Mouse (Mus musculus): Measurements from ENCODE around the gene Cfap299. TPM values are rescaled to one million over a fixed set of nuclear protein-coding genes. Genes with fewer than 3 reads are reported as not detected.

Cfap299 gene
- polyA plus RNA-seq, 1 experiment, result 0.82 TPM

DNA sequence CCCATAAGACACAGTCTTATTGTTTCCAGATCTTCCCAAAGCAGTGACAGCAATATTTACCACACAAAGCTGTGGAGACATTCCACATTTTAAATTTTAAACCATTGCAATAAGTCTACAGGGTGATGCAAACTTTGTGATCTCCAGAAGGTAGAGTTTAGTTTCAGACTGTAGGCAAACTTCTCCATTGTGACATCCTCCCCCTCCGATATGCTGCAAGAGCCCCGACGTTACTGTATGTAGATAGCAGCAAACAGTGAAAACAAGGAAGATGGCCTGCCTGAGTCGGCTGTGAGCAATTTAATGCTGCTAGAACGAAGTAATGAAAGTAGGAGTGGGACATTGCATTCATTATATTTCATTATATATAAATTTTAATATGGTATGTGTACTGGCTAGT lies 359.1 kb downstream of the Cfap299 start:
- TF ChIP-seq POLR2A (IDR thresholded peaks at IDR 0.05; ENCODE audit: borderline replicate concordance, extremely low read depth, insufficient read depth, insufficient read length, poor library complexity, severe bottlenecking), result no peak
- TF ChIP-seq CTCF (IDR thresholded peaks at IDR 0.05; ENCODE audit: borderline replicate concordance, extremely low read depth, insufficient read depth, insufficient read length), result no peak
- DNase-seq (ENCODE audit: low read depth), result no peak

GRCm38 (mm10) chr5:98692070-98692469 lies 363.0 kb downstream of the Cfap299 start:
- no peak for TF ChIP-seq CTCF (IDR thresholded peaks at IDR 0.05; ENCODE audit: borderline replicate concordance, extremely low read depth, insufficient read depth, insufficient read length)
- TF ChIP-seq POLR2A (IDR thresholded peaks at IDR 0.05; ENCODE audit: borderline replicate concordance, extremely low read depth, insufficient read depth, insufficient read length, poor library complexity, severe bottlenecking), result no peak
- no peak for DNase-seq (ENCODE audit: low read depth)

GRCm38 (mm10) chr5:98696336-98696735 lies 367.2 kb downstream of the Cfap299 start:
- DNase-seq (ENCODE audit: low read depth), result peak; percentile 68
- TF ChIP-seq POLR2A (IDR thresholded peaks at IDR 0.05; ENCODE audit: borderline replicate concordance, extremely low read depth, insufficient read depth, insufficient read length, poor library complexity, severe bottlenecking) (no peak), CTCF (IDR thresholded peaks at IDR 0.05; ENCODE audit: borderline replicate concordance, extremely low read depth, insufficient read depth, insufficient read length) (no peak)

- TF ChIP-seq CTCF (IDR thresholded peaks at IDR 0.05; ENCODE audit: borderline replicate concordance, extremely low read depth, insufficient read depth, insufficient read length) (no peak), POLR2A (IDR thresholded peaks at IDR 0.05; ENCODE audit: borderline replicate concordance, extremely low read depth, insufficient read depth, insufficient read length, poor library complexity, severe bottlenecking) (no peak)
These were observed 374.9 kb downstream of the Cfap299 start for GRCm38 (mm10) chr5:98703963-98704362.

DNA sequence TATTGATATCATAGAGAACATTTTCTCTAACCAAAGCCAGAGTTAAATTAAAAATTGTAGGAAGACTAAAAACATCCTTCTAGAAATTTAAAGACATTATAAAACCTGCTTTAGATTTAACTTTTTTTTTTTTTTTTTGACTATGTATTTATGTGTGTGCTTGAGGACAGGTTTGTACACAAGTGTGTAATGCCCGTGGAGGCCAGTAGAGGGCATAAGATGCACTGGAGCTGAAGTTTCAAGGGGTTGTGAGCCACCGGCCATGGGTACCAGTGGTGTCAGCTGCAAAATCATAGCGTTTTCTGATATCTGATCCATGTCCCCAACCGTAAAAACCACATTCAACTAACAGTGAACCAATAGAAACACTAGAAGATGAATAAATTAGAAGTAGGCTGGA lies 377.5 kb downstream of the Cfap299 start:
- TF ChIP-seq POLR2A (IDR thresholded peaks at IDR 0.05; ENCODE audit: borderline replicate concordance, extremely low read depth, insufficient read depth, insufficient read length, poor library complexity, severe bottlenecking) (no peak), CTCF (IDR thresholded peaks at IDR 0.05; ENCODE audit: borderline replicate concordance, extremely low read depth, insufficient read depth, insufficient read length) (peak; percentile 40)
- no peak for DNase-seq (ENCODE audit: low read depth)

More at GRCm38 (mm10) chr5:98703963-98704362, 374.9 kb downstream of the Cfap299 start:
- no peak for DNase-seq (ENCODE audit: low read depth)

- DNase-seq (ENCODE audit: low read depth), result peak; percentile 58
- TF ChIP-seq POLR2A (IDR thresholded peaks at IDR 0.05; ENCODE audit: borderline replicate concordance, extremely low read depth, insufficient read depth, insufficient read length, poor library complexity, severe bottlenecking) (no peak), CTCF (IDR thresholded peaks at IDR 0.05; ENCODE audit: borderline replicate concordance, extremely low read depth, insufficient read depth, insufficient read length) (no peak)
These were observed 386.3 kb downstream of the Cfap299 start for GRCm38 (mm10) chr5:98715392-98715791.

DNA sequence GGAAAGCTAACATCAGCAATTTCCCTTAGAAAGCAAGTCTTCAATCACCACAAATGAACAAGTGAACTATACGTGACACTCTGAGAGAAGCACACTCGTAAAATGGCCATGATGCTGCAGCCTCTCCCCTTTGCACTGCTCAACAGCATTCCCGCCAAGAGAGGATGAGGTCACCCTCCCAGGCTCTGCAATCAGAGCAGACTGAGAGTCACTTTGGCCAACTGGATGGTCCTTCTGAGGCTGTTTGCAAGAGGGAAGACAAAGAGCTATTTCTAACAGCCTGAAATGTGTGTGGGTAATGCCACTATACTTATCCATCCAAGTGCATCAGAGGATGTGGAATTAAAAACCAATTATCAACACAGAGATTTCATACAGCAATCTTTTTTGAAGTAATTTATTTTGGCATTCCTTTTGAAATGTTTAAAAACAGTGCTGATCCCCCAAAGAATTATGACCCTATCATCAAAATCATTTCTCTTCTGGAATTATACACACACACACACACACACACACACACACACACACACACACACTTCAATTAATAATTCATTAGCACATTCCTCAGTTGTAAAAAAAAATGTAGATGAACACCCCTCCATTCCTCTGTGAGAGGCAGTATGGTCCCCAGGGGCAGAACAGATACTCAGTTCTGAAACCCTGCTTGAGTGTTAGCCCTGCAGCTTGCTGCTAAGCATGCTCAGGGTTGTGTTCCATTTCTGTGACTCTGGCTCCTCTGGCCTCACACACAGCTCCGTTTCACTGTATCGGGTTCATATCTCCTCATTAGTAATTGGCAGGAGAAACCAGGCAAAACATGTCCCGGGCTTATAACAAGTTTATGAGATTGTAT lies 403.3 kb downstream of the Cfap299 start:
- DNase-seq (ENCODE audit: low read depth), result peak; percentile 81
- no peak for TF ChIP-seq POLR2A (IDR thresholded peaks at IDR 0.05; ENCODE audit: borderline replicate concordance, extremely low read depth, insufficient read depth, insufficient read length, poor library complexity, severe bottlenecking)
- TF ChIP-seq CTCF (IDR thresholded peaks at IDR 0.05; ENCODE audit: borderline replicate concordance, extremely low read depth, insufficient read depth, insufficient read length), result no peak

GRCm38 (mm10) chr5:98733010-98733399 lies 403.9 kb downstream of the Cfap299 start:
- no peak for TF ChIP-seq POLR2A (IDR thresholded peaks at IDR 0.05; ENCODE audit: borderline replicate concordance, extremely low read depth, insufficient read depth, insufficient read length, poor library complexity, severe bottlenecking)
- TF ChIP-seq CTCF (IDR thresholded peaks at IDR 0.05; ENCODE audit: borderline replicate concordance, extremely low read depth, insufficient read depth, insufficient read length), result no peak
- DNase-seq (ENCODE audit: low read depth), result peak; percentile 1

DNA sequence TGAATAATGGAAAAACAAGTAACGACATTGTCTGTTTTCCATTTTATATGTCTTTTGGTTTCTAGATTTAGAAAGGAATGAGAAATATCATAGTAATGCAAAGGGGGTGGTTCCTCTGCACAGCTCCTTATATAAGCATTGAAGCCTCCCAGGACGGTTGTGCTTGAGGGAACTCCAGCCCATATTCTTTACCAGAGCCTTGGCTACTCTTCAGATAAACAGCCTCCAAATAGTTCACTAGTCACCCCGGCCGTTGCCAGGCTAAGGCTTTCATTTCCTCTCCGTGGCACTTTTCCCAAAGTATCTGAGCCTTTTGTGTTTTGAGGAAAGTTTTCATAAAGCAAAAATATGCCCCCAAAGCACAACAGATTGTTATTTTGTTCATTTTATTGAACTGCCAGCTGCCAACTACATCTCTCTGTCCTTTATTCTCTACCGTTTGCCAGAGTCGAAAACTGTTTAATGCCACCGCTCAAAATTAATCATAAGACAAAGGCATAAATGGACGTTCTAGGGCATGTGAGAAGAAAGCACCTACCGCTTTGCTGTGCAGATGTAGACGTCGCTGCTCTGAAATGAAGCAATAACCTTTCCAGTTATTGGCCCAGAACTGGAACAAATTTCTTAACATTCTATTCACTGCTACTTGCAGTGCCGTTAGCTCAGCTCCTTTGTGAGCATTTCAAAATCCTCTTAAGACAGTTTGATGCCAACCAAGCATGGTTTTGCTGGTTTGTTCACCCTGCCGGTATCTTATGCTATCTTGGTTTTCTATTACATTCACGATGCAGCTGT lies 433.0 kb downstream of the Cfap299 start:
- DNase-seq (ENCODE audit: low read depth), result peak; percentile 50

GRCm38 (mm10) chr5:98778588-98778987 lies 449.5 kb downstream of the Cfap299 start:
- peak; percentile 61 for DNase-seq (ENCODE audit: low read depth)
- TF ChIP-seq CTCF (IDR thresholded peaks at IDR 0.05; ENCODE audit: borderline replicate concordance, extremely low read depth, insufficient read depth, insufficient read length), result no peak

More for the DNA sequence above, 433.0 kb downstream of the Cfap299 start:
- TF ChIP-seq CTCF (IDR thresholded peaks at IDR 0.05; ENCODE audit: borderline replicate concordance, extremely low read depth, insufficient read depth, insufficient read length), result no peak
- TF ChIP-seq POLR2A (IDR thresholded peaks at IDR 0.05; ENCODE audit: borderline replicate concordance, extremely low read depth, insufficient read depth, insufficient read length, poor library complexity, severe bottlenecking), result no peak

- TF ChIP-seq CTCF (IDR thresholded peaks at IDR 0.05; ENCODE audit: borderline replicate concordance, extremely low read depth, insufficient read depth, insufficient read length) (no peak), POLR2A (IDR thresholded peaks at IDR 0.05; ENCODE audit: borderline replicate concordance, extremely low read depth, insufficient read depth, insufficient read length, poor library complexity, severe bottlenecking) (no peak)
- DNase-seq (ENCODE audit: low read depth), result no peak
These were observed 453.0 kb downstream of the Cfap299 start for GRCm38 (mm10) chr5:98782066-98782465.

Data from brain, embryonic 14.5 days (tissue).